Comparison of ENCODE assay signal across 10 mouse cellular contexts in the genomic region with DNA sequence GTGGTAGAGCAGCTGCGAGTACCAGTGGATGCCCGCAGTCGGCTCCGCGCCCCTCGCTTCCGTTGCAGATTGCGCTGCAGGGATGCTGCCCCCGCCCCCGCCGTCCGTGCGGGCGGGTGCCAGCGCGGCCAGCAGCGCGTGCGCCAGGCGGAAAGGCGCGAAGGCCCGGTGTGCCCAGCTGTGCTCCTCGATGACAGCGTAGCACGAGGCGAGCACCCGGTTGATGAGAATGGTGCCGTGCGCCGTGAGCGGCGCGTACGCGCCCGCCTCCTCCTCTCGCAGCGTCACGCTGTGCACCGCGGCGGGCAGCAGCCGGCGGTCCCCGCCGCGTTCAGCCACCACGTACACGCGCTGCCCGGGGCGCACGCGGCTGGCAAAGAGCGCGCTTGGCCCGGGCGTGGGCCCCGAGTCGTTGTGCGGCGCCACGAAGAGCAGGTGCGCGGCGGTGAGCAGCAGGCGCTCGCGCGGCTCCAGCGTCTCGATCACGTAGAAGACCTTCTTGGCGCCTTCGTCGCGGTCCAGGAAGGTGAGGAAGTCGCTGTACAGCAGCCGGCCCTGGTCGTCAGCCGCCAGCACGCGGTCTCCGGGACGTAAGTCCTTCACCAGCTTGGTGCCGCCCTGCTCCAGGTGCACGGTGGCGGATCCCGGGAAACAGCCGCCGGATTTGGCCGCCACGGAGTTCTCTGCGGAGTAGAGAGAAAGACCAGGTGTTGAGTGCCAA. TPM values are rescaled to one million over a fixed set of nuclear protein-coding genes. Genes with fewer than 3 reads are reported as not detected.
A peak's percentile ranks its signal among the peaks of the same experiment; 100 is the strongest.
DNase-seq lines count a peak whose midpoint lies in the region; ATAC-seq and TF ChIP-seq lines count a peak whose summit lies in the region.
"Had no signal": no experiment of that assay in that cellular context is flagged by ENCODE, and none has a peak within 500 bp of the region (broad histone marks: within the 10 kb centered on the region; RNA-seq: fewer than 3 reads in every experiment).

No protein-coding gene starts in this region.

- DNase-seq in heart, postnatal 36 days: no peak
- peak; percentile 54 for DNase-seq in limb, embryonic 10.5 days (ENCODE audit: low spot score)
- DNase-seq in layer of hippocampus, adult 9-10 months (ENCODE audit: low spot score): no peak

- H3K36me3 ChIP-seq in heart, embryonic 16.5 days (ENCODE audit: control insufficient read depth, insufficient read depth): no peaks in the 10 kb centered on the region
- no peaks in the 10 kb centered on the region for H3K36me3 ChIP-seq in ES-Bruce4 (ENCODE audit: control insufficient read depth, insufficient read depth, low read length, poor library complexity, severe bottlenecking)
- H3K36me3 ChIP-seq in embryonic facial prominence, embryonic 13.5 days: no peaks in the 10 kb centered on the region
- no peaks in the 10 kb centered on the region for H3K36me3 ChIP-seq in limb, embryonic 10.5 days
- H3K36me3 ChIP-seq in neural tube, embryonic 13.5 days: no peaks in the 10 kb centered on the region

- peak overlapping the region; percentile 43 for H3K4me3 ChIP-seq in heart, embryonic 16.5 days (ENCODE audit: low read length)
- peak overlapping the region; percentile 38 for H3K4me3 ChIP-seq in ES-Bruce4 (ENCODE audit: low read depth, low read length)
- peak overlapping the region; percentile 44 for H3K4me3 ChIP-seq in embryonic facial prominence, embryonic 13.5 days
- H3K4me3 ChIP-seq in limb, embryonic 10.5 days: peak overlapping the region; percentile 44
- H3K4me3 ChIP-seq in neural tube, embryonic 13.5 days: peak overlapping the region; percentile 40

- peaks cover 80% of the 10 kb centered on the region for H3K27me3 ChIP-seq in heart, embryonic 16.5 days (ENCODE audit: control insufficient read depth, insufficient read depth, low read length)
- peaks cover 39% of the 10 kb centered on the region for H3K27me3 ChIP-seq in ES-Bruce4 (ENCODE audit: control insufficient read depth, insufficient read depth, low read length, poor library complexity, severe bottlenecking)
- peaks cover 94% of the 10 kb centered on the region for H3K27me3 ChIP-seq in embryonic facial prominence, embryonic 13.5 days
- H3K27me3 ChIP-seq in limb, embryonic 10.5 days (ENCODE audit: low read depth, poor library complexity, severe bottlenecking): peaks cover 96% of the 10 kb centered on the region
- peaks cover 87% of the 10 kb centered on the region for H3K27me3 ChIP-seq in neural tube, embryonic 13.5 days

- H3K4me2 ChIP-seq in heart, embryonic 16.5 days (ENCODE audit: low read depth, low read length): peak overlapping the region; percentile 61
- peak overlapping the region; percentile 72 for H3K4me2 ChIP-seq in embryonic facial prominence, embryonic 13.5 days
- H3K4me2 ChIP-seq in neural tube, embryonic 13.5 days: peak overlapping the region; percentile 67

- no peak overlapping the region for H3K9ac ChIP-seq in heart, embryonic 16.5 days (ENCODE audit: low read length)
- H3K9ac ChIP-seq in ES-Bruce4 (ENCODE audit: low read depth, poor library complexity, severe bottlenecking): no peak overlapping the region
- H3K9ac ChIP-seq in embryonic facial prominence, embryonic 13.5 days: no peak overlapping the region
- peak overlapping the region; percentile 52; the same call in 1 of the 2 replicates for H3K9ac ChIP-seq in neural tube, embryonic 13.5 days

- TF ChIP-seq EP300 in ES-Bruce4 (IDR thresholded peaks at IDR 0.05; ENCODE audit: insufficient read depth, low read depth, low read length): no peak

- peaks cover 4% of the 10 kb centered on the region for H3K4me1 ChIP-seq in heart, embryonic 16.5 days (ENCODE audit: control insufficient read depth, insufficient read depth, low read length)
- no peaks in the 10 kb centered on the region for H3K4me1 ChIP-seq in ES-Bruce4 (ENCODE audit: control insufficient read depth, insufficient read depth, low read length)
- H3K4me1 ChIP-seq in embryonic facial prominence, embryonic 13.5 days: peaks cover 34% of the 10 kb centered on the region
- H3K4me1 ChIP-seq in limb, embryonic 10.5 days: peaks cover 40% of the 10 kb centered on the region
- H3K4me1 ChIP-seq in neural tube, embryonic 13.5 days (replicated peaks): peaks cover 42% of the 10 kb centered on the region

- intact Hi-C loops in heart, postnatal 36 days (cut with DNase I): loop anchor here (10.0 kb wide), 1 partner anchor 877 kb away; no protein-coding TSS in a partner anchor

- H3K9me3 ChIP-seq in heart, embryonic 16.5 days (replicated peaks; ENCODE audit: control insufficient read depth, low read length): no peaks in the 10 kb centered on the region
- H3K9me3 ChIP-seq in ES-Bruce4 (replicated peaks; ENCODE audit: control insufficient read depth, insufficient read depth, low read length, poor library complexity, severe bottlenecking): no peaks in the 10 kb centered on the region
- no peaks in the 10 kb centered on the region for H3K9me3 ChIP-seq in embryonic facial prominence, embryonic 13.5 days
- no peaks in the 10 kb centered on the region for H3K9me3 ChIP-seq in limb, embryonic 10.5 days (replicated peaks)
- no peaks in the 10 kb centered on the region for H3K9me3 ChIP-seq in neural tube, embryonic 13.5 days

- no peak for TF ChIP-seq CTCF in ES-Bruce4 (IDR thresholded peaks at IDR 0.05; ENCODE audit: low read depth, low read length)

- no peak for ATAC-seq in heart, embryonic 16.5 days (replicated peaks; ENCODE audit: extremely low read depth, insufficient read depth, low FRiP score)
- no peak for ATAC-seq in embryonic facial prominence, embryonic 13.5 days (ENCODE audit: insufficient number of reproducible peaks, insufficient read depth, low FRiP score, low TSS enrichment, low read depth)
- peak; percentile 32 for ATAC-seq in neural tube, embryonic 13.5 days (ENCODE audit: low read depth)
- no peak for ATAC-seq in megakaryocyte-erythroid progenitor cell, adult 5-6 weeks (replicated peaks; ENCODE audit: low FRiP score, low TSS enrichment, poor library complexity, severe bottlenecking)
- ATAC-seq: Patski had no signal

- H3K27ac ChIP-seq in heart, embryonic 16.5 days (ENCODE audit: low read length): no peak overlapping the region
- no peak overlapping the region for H3K27ac ChIP-seq in ES-Bruce4 (ENCODE audit: insufficient read depth, low read length)
- no peak overlapping the region for H3K27ac ChIP-seq in embryonic facial prominence, embryonic 13.5 days
- 0 out of 2 replicates have a peak overlapping the region, but pooled peaks have one; percentile 2 for H3K27ac ChIP-seq in limb, embryonic 10.5 days
- no peak overlapping the region for H3K27ac ChIP-seq in neural tube, embryonic 13.5 days (replicated peaks)

- 2% methylated on average over 88 of the region's 95 CpGs for WGBS in heart, embryonic 16.5 days
- 1% methylated on average over 86 of the region's 95 CpGs for WGBS in embryonic facial prominence, embryonic 13.5 days
- WGBS in limb, embryonic 10.5 days: under 1% methylated on average over 95 of the region's 95 CpGs
- under 1% methylated on average over 92 of the region's 95 CpGs for WGBS in neural tube, embryonic 13.5 days

- no peak for TF ChIP-seq POLR2A in ES-Bruce4 (IDR thresholded peaks at IDR 0.05; ENCODE audit: insufficient read depth, low read length)

RNA-seq across cellular contexts. Expression of a gene that starts 9.0 kb away (rescaled TPM):
- 0.14 and 0.82 TPM in 2 replicates for polyA plus RNA-seq in heart, embryonic 16.5 days (2015; fragmentation: Nextera tagmentation; extraction: Ambion mirVana)
- total RNA-seq in heart, postnatal 36 days (2021): not detected
- not detected in 2 replicates for polyA plus RNA-seq in ES-Bruce4 (2011; ENCODE audit: insufficient read depth, insufficient read length, low read depth, missing spikeins)
- 1.0 TPM in 2 replicates for polyA plus RNA-seq in embryonic facial prominence, embryonic 13.5 days (2015; fragmentation: Nextera tagmentation; extraction: Ambion mirVana)
- 0.80 and 1.2 TPM in 2 replicates for polyA plus RNA-seq in limb, embryonic 10.5 days (2016; fragmentation: Nextera tagmentation; extraction: Ambion mirVana)
- 1.9 and 2.0 TPM in 2 replicates for polyA plus RNA-seq in neural tube, embryonic 13.5 days (2015; fragmentation: Nextera tagmentation; extraction: Ambion mirVana)
- not detected in 2 replicates for total RNA-seq in megakaryocyte-erythroid progenitor cell, adult 5-6 weeks (2014; fragmentation: Nextera tagmentation)
- not detected in 2 replicates for total RNA-seq in megakaryocyte-erythroid progenitor cell, adult 5-6 weeks (2017)
- total RNA-seq: gastrocnemius, postnatal 4 days had no signal
